ENCODE assay signal across 11 mouse cellular contexts in the genomic region with DNA sequence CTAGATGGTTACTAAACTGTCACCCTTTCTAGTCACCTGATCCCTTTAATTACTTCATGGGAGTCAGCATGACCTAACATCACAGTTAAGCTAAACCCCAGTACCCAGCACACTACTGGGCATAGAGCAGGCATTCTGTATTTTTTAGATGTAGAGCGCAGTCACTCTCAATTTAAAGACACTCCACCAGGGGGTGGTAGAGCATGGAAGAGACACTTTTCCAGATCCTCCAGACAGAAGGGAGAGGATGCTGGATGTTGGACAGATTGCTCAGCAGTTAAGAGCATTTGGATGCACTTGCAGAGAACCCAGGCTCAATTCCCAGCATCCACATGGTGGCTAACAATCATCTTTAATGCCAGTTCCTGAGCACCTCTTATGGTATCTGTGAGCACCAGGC. TPM values are rescaled to one million over a fixed set of nuclear protein-coding genes. Genes with fewer than 3 reads are reported as not detected.
DNase-seq lines count a peak whose midpoint lies in the region; ATAC-seq and TF ChIP-seq lines count a peak whose summit lies in the region.
"Had no signal": no experiment of that assay in that cellular context is flagged by ENCODE, and none has a peak within 500 bp of the region (broad histone marks: within the 10 kb centered on the region; RNA-seq: fewer than 3 reads in every experiment).

No protein-coding gene starts in this region.

- peaks cover 72% of the 10 kb centered on the region for H3K36me3 ChIP-seq in liver, postnatal 0 days (replicated peaks; ENCODE audit: insufficient read depth, low read length)
- peaks cover 64% of the 10 kb centered on the region for H3K36me3 ChIP-seq in liver, embryonic 11.5 days (ENCODE audit: control insufficient read depth, insufficient read depth, low read length)
- peaks cover 11% of the 10 kb centered on the region for H3K36me3 ChIP-seq in splenic B cell, adult 2 months (ENCODE audit: control insufficient read depth, insufficient read depth, low read length, poor library complexity, severe bottlenecking)
- peaks cover 14% of the 10 kb centered on the region for H3K36me3 ChIP-seq in intestine, embryonic 16.5 days (ENCODE audit: control insufficient read depth, insufficient read depth, low read length)

- DNase-seq in embryo, embryonic 10.5 days (ENCODE audit: low spot score) = peak; percentile 42
- DNase-seq in embryo, embryonic 10 days (ENCODE audit: low spot score) = no peak
- no peak for DNase-seq in liver, postnatal 0 days
- no peak for DNase-seq in liver, embryonic 11.5 days (ENCODE audit: low spot score)
- DNase-seq in kidney, postnatal 4 days = peak; percentile 43 to 53
- DNase-seq in splenic B cell, adult 2 months (ENCODE audit: low read depth, low spot score) = peak; percentile 26
- no peak for DNase-seq in yolk sac, embryonic 10.5 days (ENCODE audit: low spot score)

- H3K27ac ChIP-seq in liver, postnatal 0 days (ENCODE audit: low read depth) = no peak overlapping the region
- no peak overlapping the region for H3K27ac ChIP-seq in liver, embryonic 11.5 days (ENCODE audit: low read depth, low read length)
- H3K27ac ChIP-seq in intestine, embryonic 16.5 days (ENCODE audit: low read length) = no peak overlapping the region
- H3K27ac ChIP-seq: embryonic facial prominence, embryonic 13.5 days; macrophage had no signal

- TF ChIP-seq EP300 in liver, postnatal 0 days (IDR thresholded peaks at IDR 0.05; ENCODE audit: low read depth) = no peak

- no peak for ATAC-seq in liver, postnatal 0 days
- ATAC-seq in liver, embryonic 11.5 days (replicated peaks; ENCODE audit: low FRiP score) = no peak
- no peak for ATAC-seq in intestine, embryonic 16.5 days

- H3K9me3 ChIP-seq in liver, postnatal 0 days (ENCODE audit: low read length) = no peaks in the 10 kb centered on the region
- no peaks in the 10 kb centered on the region for H3K9me3 ChIP-seq in liver, embryonic 11.5 days (ENCODE audit: control insufficient read depth, low read length)
- no peaks in the 10 kb centered on the region for H3K9me3 ChIP-seq in intestine, embryonic 16.5 days (ENCODE audit: control insufficient read depth, low read length)
- H3K9me3 ChIP-seq: embryonic facial prominence, embryonic 13.5 days; G1E had no signal

- no peak overlapping the region for H3K9ac ChIP-seq in liver, postnatal 0 days (replicated peaks)
- no peak overlapping the region for H3K9ac ChIP-seq in liver, embryonic 11.5 days (ENCODE audit: low read depth, low read length)
- no peak overlapping the region for H3K9ac ChIP-seq in intestine, embryonic 16.5 days (ENCODE audit: low read depth, low read length)
- H3K9ac ChIP-seq: embryonic facial prominence, embryonic 13.5 days had no signal

- no peaks in the 10 kb centered on the region for H3K27me3 ChIP-seq in liver, postnatal 0 days (ENCODE audit: insufficient read depth, low read length)
- no peaks in the 10 kb centered on the region for H3K27me3 ChIP-seq in liver, embryonic 11.5 days (replicated peaks; ENCODE audit: control insufficient read depth, insufficient read depth, low read length)
- H3K27me3 ChIP-seq in splenic B cell, adult 2 months (ENCODE audit: control insufficient read depth, insufficient read depth, low read length, poor library complexity, severe bottlenecking) = no peaks in the 10 kb centered on the region
- no peaks in the 10 kb centered on the region for H3K27me3 ChIP-seq in intestine, embryonic 16.5 days (replicated peaks; ENCODE audit: control insufficient read depth, insufficient read depth, low read length)
- H3K27me3 ChIP-seq: embryonic facial prominence, embryonic 13.5 days had no signal

- no peaks in the 10 kb centered on the region for H3K4me1 ChIP-seq in liver, postnatal 0 days (ENCODE audit: insufficient read depth)
- H3K4me1 ChIP-seq in liver, embryonic 11.5 days (replicated peaks; ENCODE audit: control insufficient read depth, insufficient read depth, low read length) = no peaks in the 10 kb centered on the region
- H3K4me1 ChIP-seq in intestine, embryonic 16.5 days (ENCODE audit: control insufficient read depth, insufficient read depth, low read length) = 0 out of 2 replicates have a peak, but pooled peaks cover 5% of the 10 kb centered on the region
- H3K4me1 ChIP-seq: embryonic facial prominence, embryonic 13.5 days had no signal

- WGBS in liver, postnatal 0 days (ENCODE audit: insufficient replicate concordance) = 87% methylated on average over 1 of the region's 1 CpGs
- WGBS in liver, embryonic 11.5 days = 95% methylated on average over 1 of the region's 1 CpGs
- 92% methylated on average over 1 of the region's 1 CpGs for WGBS in intestine, embryonic 16.5 days

- no peak overlapping the region for H3K4me2 ChIP-seq in liver, postnatal 0 days (ENCODE audit: low read depth, low read length)
- no peak overlapping the region for H3K4me2 ChIP-seq in liver, embryonic 11.5 days
- no peak overlapping the region for H3K4me2 ChIP-seq in intestine, embryonic 16.5 days (ENCODE audit: low read depth, low read length)
- H3K4me2 ChIP-seq: embryonic facial prominence, embryonic 13.5 days had no signal

- H3K4me3 ChIP-seq in liver, postnatal 0 days (ENCODE audit: low read depth, low read length) = no peak overlapping the region
- H3K4me3 ChIP-seq in liver, embryonic 11.5 days (ENCODE audit: low read depth, low read length) = no peak overlapping the region
- H3K4me3 ChIP-seq in intestine, embryonic 16.5 days (ENCODE audit: low read length) = no peak overlapping the region
- H3K4me3 ChIP-seq: embryonic facial prominence, embryonic 13.5 days had no signal

- peak; percentile 65 for TF ChIP-seq CTCF in liver, postnatal 0 days (IDR thresholded peaks at IDR 0.05; ENCODE audit: low read depth)

RNA-seq across cellular contexts. Expression of a gene that starts 15.4 kb away (rescaled TPM):
- polyA plus RNA-seq in liver, postnatal 0 days (2015; fragmentation: Nextera tagmentation; extraction: Ambion mirVana) = 24.4 and 29.8 TPM in 2 replicates
- 159 and 194 TPM in 2 replicates for polyA plus RNA-seq in liver, embryonic 11.5 days (2014; fragmentation: Nextera tagmentation; extraction: Ambion mirVana)
- polyA plus RNA-seq in intestine, embryonic 16.5 days (2015; fragmentation: Nextera tagmentation; extraction: Ambion mirVana) = 131 and 132 TPM in 2 replicates

RNA-seq across cellular contexts. Expression of a gene that starts 33.0 kb away (rescaled TPM):
- polyA plus RNA-seq in liver, postnatal 0 days (2015; fragmentation: Nextera tagmentation; extraction: Ambion mirVana) = 0.11 and 0.22 TPM in 2 replicates
- polyA plus RNA-seq in liver, embryonic 11.5 days (2014; fragmentation: Nextera tagmentation; extraction: Ambion mirVana) = 0.18 and 0.26 TPM in 2 replicates
- polyA plus RNA-seq in intestine, embryonic 16.5 days (2015; fragmentation: Nextera tagmentation; extraction: Ambion mirVana) = 0.24 and 0.45 TPM in 2 replicates

RNA-seq across cellular contexts. Expression of a gene that starts 39.8 kb away (rescaled TPM):
- polyA plus RNA-seq in liver, postnatal 0 days (2015; fragmentation: Nextera tagmentation; extraction: Ambion mirVana) = 0.88 and 1.3 TPM in 2 replicates
- polyA plus RNA-seq in liver, embryonic 11.5 days (2014; fragmentation: Nextera tagmentation; extraction: Ambion mirVana) = 6.3 and 6.7 TPM in 2 replicates
- 4.0 TPM in 2 replicates for polyA plus RNA-seq in intestine, embryonic 16.5 days (2015; fragmentation: Nextera tagmentation; extraction: Ambion mirVana)

Comparison
In these comparisons a context has a peak if more than half of its experiments do, and no peak if none do; other contexts are left out.
1. DNase-seq: peak in embryo, embryonic 10.5 days (single experiment), kidney, postnatal 4 days (2 of 2) and splenic B cell, adult 2 months (single experiment); none in embryo, embryonic 10 days (single experiment), liver, postnatal 0 days (single experiment), liver, embryonic 11.5 days (single experiment) and yolk sac, embryonic 10.5 days (single experiment).